Mouse (Mus musculus) G1E (cell line): ENCODE data around the gene Ankrd23. TPM values are rescaled to one million over a fixed set of nuclear protein-coding genes. Genes with fewer than 3 reads are reported as not detected.

Experiments used
- ATAC-seq: 2 replicates; pipeline ENCODE4 v1.8.0; 2016; ENCODE audit warnings: mild to moderate bottlenecking; ENCODE audit not compliant: insufficient number of reproducible peaks, poor library complexity, low FRiP score, severe bottlenecking; ENCODE audit errors: extremely low read depth
- DNase-seq: peaks from one replicate; pipeline ENCODE4 v3.0.0; 2012; ENCODE audit warnings: low spot score
- H3K27me3 ChIP-seq: 2 replicates; pipeline ENCODE4 v1.6.1; 2012; ENCODE audit warnings: mild to moderate bottlenecking, low read length, inconsistent platforms; ENCODE audit not compliant: insufficient read depth
- H3K36me3 ChIP-seq: replicated peaks from 2 replicates; pipeline ENCODE3; 2012; ENCODE audit warnings: mild to moderate bottlenecking, inconsistent platforms
- H3K4me1 ChIP-seq: 2 replicates; pipeline ENCODE4 v1.6.1; 2012; ENCODE audit warnings: low read depth, low read length, inconsistent platforms, mixed read lengths; ENCODE audit not compliant: insufficient read depth
- H3K4me3 ChIP-seq: 2 replicates; pipeline ENCODE4 v1.5.1; 2012; ENCODE audit warnings: low read depth, mild to moderate bottlenecking, inconsistent platforms, low read length, moderate library complexity, mixed read lengths
- H3K9me3 ChIP-seq: replicated peaks from 2 replicates; pipeline ENCODE4 v1.6.1; 2012; ENCODE audit warnings: inconsistent platforms
- CTCF ChIP-seq: IDR thresholded peaks from 2 replicates; pipeline ENCODE4 v1.5.1; 2012; ENCODE audit warnings: low read depth, low read length, inconsistent platforms, mixed read lengths
- GATA1 ChIP-seq: IDR thresholded peaks from 2 replicates; pipeline ENCODE4 v1.6.1; 2012; ENCODE audit warnings: borderline replicate concordance, low read length, inconsistent platforms, mixed read lengths
- GATA2 ChIP-seq: IDR thresholded peaks from 2 replicates; pipeline ENCODE4 v1.6.1; 2012; ENCODE audit warnings: low read depth, low read length, inconsistent platforms, borderline replicate concordance
- POLR2AphosphoS5 ChIP-seq: IDR thresholded peaks from 2 replicates; pipeline ENCODE4 v1.6.1; 2012; ENCODE audit warnings: low read depth, low read length, inconsistent platforms; ENCODE audit not compliant: insufficient replicate concordance
- TAL1 ChIP-seq: conservative IDR thresholded peaks from 2 replicates; pipeline ENCODE4 v1.6.1; 2012; ENCODE audit warnings: low read depth, low read length, inconsistent platforms, mixed read lengths
- polyA plus RNA-seq: library from polyadenylated mRNA; stranded (reverse); fragments of >175 nt; gene quantifications from 2 replicates; pipeline ENCODE4 v1.2.3, GENCODE M21; 2012
- total RNA-seq, 2 experiments: library from RNA; stranded (forward) in 1 of 2; stranded (reverse) in 1 of 2; fragments of 200-1000 nt in 1 of 2; fragments of >200 nt in 1 of 2; fragmentation: Nextera tagmentation in 1 of 2; gene quantifications; 2 replicates each; pipeline ENCODE4 v1.2.3; 2014 to 2017

The Ankrd23 gene
- total and polyA plus RNA-seq, 3 experiments: 10.9 to 14.8 (median 14.2) TPM

DNA sequence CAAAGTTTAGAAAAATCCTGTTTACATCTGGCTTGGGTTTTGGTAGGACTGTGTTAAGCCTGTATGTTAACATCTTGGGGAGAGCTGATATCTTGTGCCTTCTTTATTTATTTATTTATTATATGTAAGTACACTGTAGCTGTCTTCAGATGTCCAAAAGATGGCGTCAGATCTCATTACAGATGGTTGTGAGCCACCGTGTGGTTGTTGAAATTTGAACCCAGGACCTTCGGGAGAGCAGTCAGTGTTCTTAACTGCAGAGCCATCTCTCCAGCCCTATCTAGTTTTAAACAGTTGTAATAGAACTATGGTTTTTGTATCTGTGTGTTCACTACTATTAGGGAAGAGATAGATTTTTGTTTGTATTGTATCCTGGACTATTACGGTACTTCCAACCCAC, 7.4 kb downstream of the Ankrd23 start:
- H3K36me3 ChIP-seq: peaks cover 85% of the 10 kb centered on the region
- ATAC-seq (no peak), DNase-seq (no peak)
- H3K4me3 ChIP-seq: no peak overlapping the region
- peaks cover 14% of the 10 kb centered on the region for H3K4me1 ChIP-seq
- no peaks in the 10 kb centered on the region; the same call in 1 of the 2 replicates for H3K27me3 ChIP-seq
- no peaks in the 10 kb centered on the region for H3K9me3 ChIP-seq
- TF ChIP-seq POLR2AphosphoS5 (no peak), TAL1 (no peak), GATA1 (no peak), GATA2 (no peak), CTCF (no peak)

DNA sequence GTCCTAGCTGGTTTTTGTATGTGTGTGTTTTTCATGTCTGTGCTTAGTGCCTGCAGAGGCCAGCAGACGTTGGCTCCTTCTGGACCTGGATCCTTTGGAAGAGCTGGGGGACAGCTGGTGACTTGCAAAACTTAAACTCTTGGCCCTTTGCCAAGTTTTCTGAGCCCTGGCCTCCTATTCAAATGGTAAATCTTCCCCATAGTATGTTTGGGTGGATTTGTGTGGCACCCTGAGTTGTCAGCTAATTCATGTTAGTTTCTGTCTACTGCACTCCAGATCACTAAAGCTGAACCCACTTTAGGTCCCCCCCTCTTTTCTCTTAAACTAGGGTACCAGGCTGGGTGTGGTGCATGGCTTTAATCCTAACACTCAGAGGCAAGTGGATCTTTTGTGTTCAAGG, 8.3 kb downstream of the Ankrd23 start:
- Histone ChIP-seq H3K4me1 (peaks cover 14% of the 10 kb centered on the region), H3K9me3 (no peaks in the 10 kb centered on the region), H3K27me3 (no peaks in the 10 kb centered on the region; the same call in 1 of the 2 replicates), H3K36me3 (peaks cover 86% of the 10 kb centered on the region), H3K4me3 (no peak overlapping the region)
- DNase-seq: peak; percentile 52
- TF ChIP-seq POLR2AphosphoS5 (no peak), GATA2 (no peak), CTCF (no peak), GATA1 (no peak), TAL1 (no peak)
- no peak for ATAC-seq

DNA sequence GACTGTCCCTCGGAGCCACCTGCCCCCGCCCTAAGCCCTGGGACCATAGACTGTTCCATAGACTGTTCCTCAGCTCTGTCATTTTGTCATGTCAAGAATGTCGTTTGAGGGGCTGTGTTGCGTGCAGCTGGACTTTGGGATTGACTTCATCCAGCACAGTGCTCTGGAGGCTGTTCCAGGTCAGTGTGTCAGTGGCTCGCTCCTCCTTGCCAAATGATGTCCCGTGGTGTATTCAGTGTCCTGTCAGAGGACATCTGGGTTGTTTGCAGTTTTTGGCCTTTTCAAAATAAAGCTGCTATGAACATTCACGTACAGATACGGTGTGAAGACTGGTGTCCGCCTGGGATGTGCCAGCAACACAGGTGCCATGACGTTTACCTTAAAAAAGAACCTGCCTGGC, 9.8 kb downstream of the Ankrd23 start:
- Histone ChIP-seq H3K36me3 (peaks cover 87% of the 10 kb centered on the region), H3K27me3 (no peaks in the 10 kb centered on the region; the same call in 1 of the 2 replicates), H3K9me3 (no peaks in the 10 kb centered on the region), H3K4me1 (peaks cover 6% of the 10 kb centered on the region), H3K4me3 (no peak overlapping the region)
- ATAC-seq (no peak), DNase-seq (no peak)
- TF ChIP-seq GATA2 (no peak), TAL1 (no peak)

DNA sequence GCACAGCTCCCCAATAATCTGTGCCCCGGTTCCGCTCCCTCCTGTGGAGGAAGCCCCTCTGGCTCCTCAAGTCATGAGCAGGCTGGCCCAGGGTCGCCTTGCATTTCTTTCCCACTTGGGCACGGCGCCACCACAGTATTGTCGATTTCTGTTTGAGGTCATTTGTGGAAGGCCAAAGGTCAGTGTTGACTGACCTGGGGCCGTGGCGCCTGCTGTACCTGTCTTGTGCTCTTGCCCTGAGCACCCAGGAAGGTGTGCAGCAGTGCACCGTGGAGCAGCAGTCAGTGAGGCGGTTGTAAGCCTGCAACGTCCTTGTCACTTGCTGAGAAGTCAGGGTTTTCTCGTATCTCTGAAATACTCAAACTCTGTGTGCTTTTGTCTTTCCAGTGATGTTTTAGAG, 10.9 kb downstream of the Ankrd23 start:
- H3K27me3 ChIP-seq: no peaks in the 10 kb centered on the region; the same call in 1 of the 2 replicates
- no peak overlapping the region for H3K4me3 ChIP-seq
- DNase-seq (no peak), ATAC-seq (no peak)
- peaks cover 87% of the 10 kb centered on the region for H3K36me3 ChIP-seq
- no peaks in the 10 kb centered on the region for H3K4me1 ChIP-seq
- TF ChIP-seq GATA1 (no peak), TAL1 (no peak), POLR2AphosphoS5 (no peak), CTCF (no peak), GATA2 (no peak)
- H3K9me3 ChIP-seq: no peaks in the 10 kb centered on the region

DNA sequence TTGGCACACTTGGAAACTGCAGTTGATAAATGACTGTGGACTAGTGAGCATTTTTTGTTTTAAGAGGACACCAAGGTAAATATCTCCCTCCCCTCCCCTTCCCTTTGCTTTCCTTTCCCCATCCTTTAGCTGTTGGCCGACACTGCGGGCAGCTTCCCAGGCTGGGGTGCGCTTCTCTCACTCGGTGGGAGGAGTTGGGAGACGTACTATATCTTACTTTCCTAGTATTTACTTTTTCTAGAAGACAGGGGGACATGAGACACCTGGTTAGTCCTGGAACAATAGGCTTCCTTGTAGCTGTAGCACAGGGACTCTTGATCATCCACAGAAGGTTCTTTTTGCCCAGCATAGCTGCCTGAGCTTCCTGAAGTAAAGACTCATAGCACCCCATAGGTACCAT, 12.6 kb downstream of the Ankrd23 start:
- Histone ChIP-seq H3K9me3 (no peaks in the 10 kb centered on the region), H3K36me3 (peaks cover 91% of the 10 kb centered on the region), H3K4me3 (no peak overlapping the region), H3K4me1 (0 out of 2 replicates have a peak, but pooled peaks cover 5% of the 10 kb centered on the region), H3K27me3 (no peaks in the 10 kb centered on the region)
- ATAC-seq (no peak), DNase-seq (no peak)
- TF ChIP-seq GATA2: no peak
- no peak for TF ChIP-seq CTCF
- TF ChIP-seq POLR2AphosphoS5: no peak
- TF ChIP-seq TAL1: no peak
- TF ChIP-seq GATA1: no peak

DNA sequence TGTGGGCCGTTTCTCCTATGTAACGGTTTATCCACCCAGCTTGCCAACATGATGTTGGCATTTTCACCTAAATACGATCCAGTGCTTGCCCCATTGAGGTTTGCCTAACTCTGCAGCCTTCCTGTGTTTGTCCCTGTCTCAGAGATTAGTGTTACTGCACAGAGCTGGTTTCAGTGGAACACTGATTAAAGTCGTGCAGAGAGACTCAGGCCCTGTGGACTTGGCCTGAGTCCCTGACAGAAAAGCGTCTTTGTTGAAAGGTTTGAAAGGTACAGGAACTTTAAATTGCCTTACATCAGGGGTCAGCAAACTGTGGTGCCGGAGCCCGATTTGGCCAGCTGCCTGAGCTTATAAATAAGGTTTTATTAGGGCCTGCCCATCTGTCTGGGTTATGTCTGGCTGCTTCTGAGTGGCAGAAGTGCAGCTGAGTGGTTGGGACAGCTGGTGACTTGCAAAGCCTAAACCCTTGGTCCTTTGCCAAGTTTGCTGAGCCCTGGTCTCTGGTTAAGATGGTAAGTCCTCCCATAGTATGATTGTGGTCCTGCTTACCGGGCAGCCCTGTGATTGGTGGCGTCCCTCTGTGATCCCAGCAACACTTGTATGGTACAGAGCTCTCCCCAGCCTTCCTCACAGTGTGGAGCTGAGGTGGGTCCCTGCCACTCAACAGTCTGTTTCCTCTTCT, 13.2 kb downstream of the Ankrd23 start:
- TF ChIP-seq CTCF: no peak
- no peak for TF ChIP-seq TAL1
- TF ChIP-seq GATA2: no peak
- TF ChIP-seq POLR2AphosphoS5: no peak
- TF ChIP-seq GATA1: no peak
- no peak for DNase-seq
- H3K9me3 ChIP-seq: no peaks in the 10 kb centered on the region
- no peak overlapping the region for H3K4me3 ChIP-seq
- no peak for ATAC-seq
- H3K36me3 ChIP-seq: peaks cover 95% of the 10 kb centered on the region
- H3K4me1 ChIP-seq: 0 out of 2 replicates have a peak, but pooled peaks cover 9% of the 10 kb centered on the region
- H3K27me3 ChIP-seq: no peaks in the 10 kb centered on the region
